Mouse (Mus musculus) heart, postnatal 0 days (tissue): Measurements from ENCODE around the gene Fbxo24. TPM values are rescaled to one million over a fixed set of nuclear protein-coding genes. Genes with fewer than 3 reads are reported as not detected.

Experiments
- ATAC-seq: fragments of 200-750 bp; cut with Nextera tagmentation; 2 replicates; pipeline ENCODE4 v1.8.0; 2017; ENCODE audit warnings: low read depth, moderate number of reproducible peaks, moderate library complexity; ENCODE audit not compliant: insufficient read depth
- DNase-seq: peaks from one replicate; pipeline ENCODE4 v3.0.0-alpha.2; 2016; ENCODE audit warnings: low spot score
- H3K27ac ChIP-seq: fragments of 300-500 bp; sonication (generic); 2 replicates; pipeline ENCODE4 v1.5.1; 2014; ENCODE audit warnings: low read depth, mild to moderate bottlenecking
- H3K27me3 ChIP-seq: fragments of 300-500 bp; sonication (generic); 2 replicates; pipeline ENCODE4 v1.6.1; 2014; ENCODE audit warnings: low read length, mixed read lengths; ENCODE audit not compliant: control insufficient read depth, insufficient read depth
- H3K36me3 ChIP-seq: fragments of 300-500 bp; sonication (generic); replicated peaks from 2 replicates; pipeline ENCODE4 v1.6.1; 2014; ENCODE audit warnings: low read length, mixed read lengths; ENCODE audit not compliant: control insufficient read depth, insufficient read depth
- H3K4me1 ChIP-seq: fragments of 300-500 bp; sonication (generic); 2 replicates; pipeline ENCODE4 v1.6.1; 2014; ENCODE audit warnings: antibody characterized with exemption; ENCODE audit not compliant: control insufficient read depth, insufficient read depth
- H3K4me2 ChIP-seq: fragments of 300-500 bp; sonication (generic); 2 replicates; pipeline ENCODE4 v1.6.1; 2014; ENCODE audit warnings: low read depth, mild to moderate bottlenecking, low read length, moderate library complexity
- H3K4me3 ChIP-seq: fragments of 300-500 bp; sonication (generic); 2 replicates; pipeline ENCODE4 v1.5.1; 2014; ENCODE audit warnings: low read depth, low read length
- H3K9ac ChIP-seq: fragments of 300-500 bp; sonication (generic); replicated peaks from 2 replicates; pipeline ENCODE4 v1.6.1; 2014; ENCODE audit warnings: low read depth, low read length, mixed read lengths
- H3K9me3 ChIP-seq: fragments of 300-500 bp; sonication (generic); replicated peaks from 2 replicates; pipeline ENCODE4 v1.6.1; 2016; ENCODE audit warnings: low read length; ENCODE audit not compliant: control insufficient read depth
- CTCF ChIP-seq: IDR thresholded peaks from 2 replicates; pipeline ENCODE4 v1.5.1; 2016; ENCODE audit warnings: antibody characterized with exemption, control low read depth, low read depth
- EP300 ChIP-seq: IDR thresholded peaks from 2 replicates; pipeline ENCODE4 v1.6.1; 2016; ENCODE audit warnings: antibody characterized with exemption, low read depth
- WGBS: fragments of 180-500 bp; shearing (Covaris S2); extraction: QIAGEN DNeasy Blood & Tissue Kit; methylation state at CpG from one replicate; pipeline ENCODE4 v1.1.7; 2014; 5-methylcytosine and 5-hydroxymethylcytosine counted together
- polyA plus RNA-seq: library from polyadenylated mRNA; unstranded; fragments of >200 nt; fragmentation: Nextera tagmentation; extraction: Ambion mirVana; gene quantifications from 2 replicates; pipeline ENCODE4 v1.2.1, GENCODE M21; 2015
- total RNA-seq: library from RNA; depleted of rRNA; stranded (reverse); fragments of >200 nt; gene quantifications from 2 replicates; pipeline ENCODE4 v1.2.3, GENCODE M21; 2014; ENCODE audit warnings: low replicate concordance; rRNA removed

Gene Fbxo24
- total and polyA plus RNA-seq, 2 experiments from 2014 or later, result 0.16 to 0.65 TPM

- no peaks in the 10 kb centered on the region for H3K36me3 ChIP-seq
- H3K4me1 ChIP-seq, result no peaks in the 10 kb centered on the region
- DNase-seq, result no peak
- WGBS, result 50% methylated on average over 12 of the region's 12 CpGs
- H3K27ac ChIP-seq, result no peak overlapping the region
- no peaks in the 10 kb centered on the region for H3K9me3 ChIP-seq
- no peak overlapping the region for H3K4me2 ChIP-seq
- H3K27me3 ChIP-seq, result 0 out of 2 replicates have a peak, but pooled peaks cover 3% of the 10 kb centered on the region
- H3K9ac ChIP-seq, result no peak overlapping the region
- 0 out of 2 replicates have a peak, but pooled peaks have one; percentile 20 for ATAC-seq
- TF ChIP-seq EP300 (no peak), CTCF (no peak)
- no peak overlapping the region for H3K4me3 ChIP-seq
These were observed 59.8 kb downstream of the Fbxo24 start for GRCm38 (mm10) chr5:137569031-137569430.

GRCm38 (mm10) chr5:137568223-137568798 is 60.5 kb downstream of the Fbxo24 start:
- Histone ChIP-seq H3K36me3 (no peaks in the 10 kb centered on the region), H3K4me2 (no peak overlapping the region), H3K27ac (no peak overlapping the region), H3K9me3 (no peaks in the 10 kb centered on the region), H3K27me3 (0 out of 2 replicates have a peak, but pooled peaks cover 3% of the 10 kb centered on the region), H3K9ac (no peak overlapping the region), H3K4me3 (no peak overlapping the region), H3K4me1 (no peaks in the 10 kb centered on the region)
- ATAC-seq (no peak), DNase-seq (no peak)
- WGBS, result 70% methylated on average over 8 of the region's 8 CpGs
- no peak for TF ChIP-seq EP300
- no peak for TF ChIP-seq CTCF

- Histone ChIP-seq H3K4me3 (no peak overlapping the region), H3K9me3 (no peaks in the 10 kb centered on the region), H3K27me3 (no peaks in the 10 kb centered on the region), H3K4me2 (no peak overlapping the region), H3K27ac (no peak overlapping the region), H3K36me3 (no peaks in the 10 kb centered on the region), H3K4me1 (no peaks in the 10 kb centered on the region), H3K9ac (no peak overlapping the region)
- no peak for TF ChIP-seq EP300
- TF ChIP-seq CTCF, result no peak
- 88% methylated on average over 5 of the region's 5 CpGs for WGBS
- DNase-seq (no peak), ATAC-seq (no peak)
These were observed 62.4 kb downstream of the Fbxo24 start for GRCm38 (mm10) chr5:137566416-137566815.

GRCm38 (mm10) chr5:137565744-137566143 is 63.1 kb downstream of the Fbxo24 start:
- Histone ChIP-seq H3K36me3 (no peaks in the 10 kb centered on the region), H3K27ac (no peak overlapping the region), H3K4me1 (no peaks in the 10 kb centered on the region), H3K9me3 (no peaks in the 10 kb centered on the region), H3K4me3 (no peak overlapping the region), H3K27me3 (no peaks in the 10 kb centered on the region), H3K4me2 (no peak overlapping the region), H3K9ac (no peak overlapping the region)
- 71% methylated on average over 6 of the region's 6 CpGs for whole genome bisulfite sequencing
- TF ChIP-seq EP300 (no peak), CTCF (no peak)
- ATAC-seq, result no peak
- no peak for DNase-seq

- DNase-seq (no peak), ATAC-seq (no peak)
- no peaks in the 10 kb centered on the region for H3K9me3 ChIP-seq
- no peak for TF ChIP-seq EP300
- no peak for TF ChIP-seq CTCF
- 55% methylated on average over 10 of the region's 10 CpGs for WGBS
- no peak overlapping the region for H3K4me3 ChIP-seq
- H3K27me3 ChIP-seq, result peaks cover 5% of the 10 kb centered on the region
- H3K9ac ChIP-seq, result no peak overlapping the region
- H3K27ac ChIP-seq, result no peak overlapping the region
- H3K4me1 ChIP-seq, result no peaks in the 10 kb centered on the region
- H3K4me2 ChIP-seq, result no peak overlapping the region
- no peaks in the 10 kb centered on the region for H3K36me3 ChIP-seq
These were observed 65.8 kb downstream of the Fbxo24 start for GRCm38 (mm10) chr5:137562965-137563364.

Other genes starting within 250 kb of the Fbxo24 start
- under 0.01 and 0.43 TPM in 2 replicates for gene Zan, start 151.9 kb downstream of the Fbxo24 start, total RNA-seq
- 0.04 TPM in 2 replicates for gene Zan, start 151.9 kb downstream of the Fbxo24 start, polyA plus RNA-seq
- 40.1 and 61.3 TPM in 2 replicates for gene Pop7, start 126.5 kb downstream of the Fbxo24 start, total RNA-seq
- gene Pop7, start 126.5 kb downstream of the Fbxo24 start, polyA plus RNA-seq, result 39.9 and 40.6 TPM in 2 replicates
- 12.0 and 17.7 TPM in 2 replicates for gene Gigyf1, start 110.5 kb downstream of the Fbxo24 start, total RNA-seq
- 7.2 TPM in 2 replicates for gene Gigyf1, start 110.5 kb downstream of the Fbxo24 start, polyA plus RNA-seq
- gene Epo, start 95.8 kb downstream of the Fbxo24 start, total RNA-seq, result not detected in 2 replicates
- not detected in 2 replicates for gene Epo, start 95.8 kb downstream of the Fbxo24 start, polyA plus RNA-seq
- gene Gnb2, start 95.5 kb downstream of the Fbxo24 start, total RNA-seq, result 599 and 872 TPM in 2 replicates
- 301 TPM in 2 replicates for gene Gnb2, start 95.5 kb downstream of the Fbxo24 start, polyA plus RNA-seq
- gene Actl6b, start 75.5 kb downstream of the Fbxo24 start, total RNA-seq, result not detected in 2 replicates
- gene Actl6b, start 75.5 kb downstream of the Fbxo24 start, polyA plus RNA-seq, result not detected in 2 replicates
- 0.50 TPM in 1 of 2 replicates, not detected in the other for gene Tfr2, start 59.2 kb downstream of the Fbxo24 start, total RNA-seq
- 0.07 and 0.12 TPM in 2 replicates for gene Tfr2, start 59.2 kb downstream of the Fbxo24 start, polyA plus RNA-seq
- gene Mospd3, start 27.9 kb downstream of the Fbxo24 start, total RNA-seq, result 9.3 TPM in 1 of 2 replicates, not detected in the other
- gene Mospd3, start 27.9 kb downstream of the Fbxo24 start, polyA plus RNA-seq, result 18.3 and 19.7 TPM in 2 replicates
- 172 and 201 TPM in 2 replicates for gene Pcolce, start 15.2 kb downstream of the Fbxo24 start, total RNA-seq
- 116 and 122 TPM in 2 replicates for gene Pcolce, start 15.2 kb downstream of the Fbxo24 start, polyA plus RNA-seq
- 12.7 and 19.7 TPM in 2 replicates for gene Lrch4, start 119 bp upstream of the Fbxo24 start, total RNA-seq
- gene Lrch4, start 119 bp upstream of the Fbxo24 start, polyA plus RNA-seq, result 15.9 and 17.8 TPM in 2 replicates
- gene Gm20605, start 173 bp upstream of the Fbxo24 start, total RNA-seq, result 1.6 and 5.3 TPM in 2 replicates
- 1.8 and 2.5 TPM in 2 replicates for gene Gm20605, start 173 bp upstream of the Fbxo24 start, polyA plus RNA-seq
- gene Sap25, start 12.3 kb upstream of the Fbxo24 start, total RNA-seq, result 10.4 TPM in 1 of 2 replicates, not detected in the other
- 1.5 and 2.8 TPM in 2 replicates for gene Sap25, start 12.3 kb upstream of the Fbxo24 start, polyA plus RNA-seq
- gene Irs3, start 16.7 kb upstream of the Fbxo24 start, total RNA-seq, result 7.6 TPM in 1 of 2 replicates, not detected in the other
- 0.08 and 0.23 TPM in 2 replicates for gene Irs3, start 16.7 kb upstream of the Fbxo24 start, polyA plus RNA-seq
- 27.0 and 28.8 TPM in 2 replicates for gene Agfg2, start 55.7 kb upstream of the Fbxo24 start, total RNA-seq
- gene Agfg2, start 55.7 kb upstream of the Fbxo24 start, polyA plus RNA-seq, result 14.3 and 15.5 TPM in 2 replicates
- gene Nyap1, start 112.6 kb upstream of the Fbxo24 start, total RNA-seq, result 1.3 and 5.8 TPM in 2 replicates
- gene Nyap1, start 112.6 kb upstream of the Fbxo24 start, polyA plus RNA-seq, result 0.56 and 0.65 TPM in 2 replicates
- 167 and 192 TPM in 2 replicates for gene Tsc22d4, start 116.7 kb upstream of the Fbxo24 start, total RNA-seq
- 221 and 232 TPM in 2 replicates for gene Tsc22d4, start 116.7 kb upstream of the Fbxo24 start, polyA plus RNA-seq
- 24.0 and 24.5 TPM in 2 replicates for gene Ppp1r35, start 149.8 kb upstream of the Fbxo24 start, total RNA-seq
- gene Ppp1r35, start 149.8 kb upstream of the Fbxo24 start, polyA plus RNA-seq, result 10.4 and 15.4 TPM in 2 replicates
- gene Mepce, start 158.7 kb upstream of the Fbxo24 start, total RNA-seq, result 18.0 and 19.6 TPM in 2 replicates
- gene Mepce, start 158.7 kb upstream of the Fbxo24 start, polyA plus RNA-seq, result 5.0 and 5.4 TPM in 2 replicates
- gene Zcwpw1, start 158.8 kb upstream of the Fbxo24 start, total RNA-seq, result 1.4 and 8.7 TPM in 2 replicates
- gene Zcwpw1, start 158.8 kb upstream of the Fbxo24 start, polyA plus RNA-seq, result 2.2 and 3.6 TPM in 2 replicates
- gene Pilra, start 207.3 kb upstream of the Fbxo24 start, total RNA-seq, result 3.7 and 78.0 TPM in 2 replicates
- 2.0 TPM in 2 replicates for gene Pilra, start 207.3 kb upstream of the Fbxo24 start, polyA plus RNA-seq
- gene Pilrb1, start 229.1 kb upstream of the Fbxo24 start, total RNA-seq, result 0.66 TPM in 1 of 2 replicates, not detected in the other
- gene Pilrb1, start 229.1 kb upstream of the Fbxo24 start, polyA plus RNA-seq, result 0.45 and 0.75 TPM in 2 replicates
- 2.4 TPM in 1 of 2 replicates, not detected in the other for gene Pilrb2, start 242.8 kb upstream of the Fbxo24 start, total RNA-seq
- gene Pilrb2, start 242.8 kb upstream of the Fbxo24 start, polyA plus RNA-seq, result 1.2 and 1.6 TPM in 2 replicates